In genomic region chr1:170866992-170867690, GRCm38 (mm10) we compare ENCODE assay signal across 8 mouse cellular contexts. TPM values are rescaled to one million over a fixed set of nuclear protein-coding genes. Genes with fewer than 3 reads are reported as not detected.
DNase-seq lines count a peak whose midpoint lies in the region; ATAC-seq lines count a peak whose summit lies in the region.

No protein-coding gene starts in this region.

- DNase-seq in heart, adult 11 months = peak; percentile 81
- no peak for DNase-seq in heart, postnatal 36 days
- DNase-seq in CD4-positive helper T cell, adult 2 months (ENCODE audit: low read depth, low spot score) = peak; percentile 60
- DNase-seq in cerebellum, adult 9-10 months = peak; percentile 44
- DNase-seq in liver, embryonic 13.5 days = no peak
- DNase-seq in naive thymus-derived CD4-positive, alpha-beta T cell, adult 2 months (ENCODE audit: low read depth) = peak; percentile 56
- no peak for DNase-seq in frontal cortex, postnatal 14 days (ENCODE audit: low spot score in 2 of 2)

- under 1% methylated on average over 30 of the region's 30 CpGs for WGBS in heart, embryonic 16.5 days
- 2% methylated on average over 30 of the region's 30 CpGs for WGBS in liver, embryonic 13.5 days (ENCODE audit: insufficient replicate concordance)

- no peaks in the 10 kb centered on the region for H3K9me3 ChIP-seq in heart, embryonic 16.5 days (replicated peaks; ENCODE audit: control insufficient read depth, low read length)
- no peaks in the 10 kb centered on the region for H3K9me3 ChIP-seq in liver, embryonic 13.5 days (replicated peaks)

- intact Hi-C loops in heart, postnatal 36 days (cut with DNase I) = loop anchor here (5.0 kb wide), 1 partner anchor 1335 kb away; the partner anchor contains the start of gene Nuf2

- H3K27me3 ChIP-seq in heart, embryonic 16.5 days (ENCODE audit: control insufficient read depth, insufficient read depth, low read length) = no peaks in the 10 kb centered on the region
- no peaks in the 10 kb centered on the region for H3K27me3 ChIP-seq in liver, embryonic 13.5 days

- peaks cover 19% of the 10 kb centered on the region for H3K4me1 ChIP-seq in heart, embryonic 16.5 days (ENCODE audit: control insufficient read depth, insufficient read depth, low read length)
- peaks cover 53% of the 10 kb centered on the region for H3K4me1 ChIP-seq in liver, embryonic 13.5 days (replicated peaks)

- ATAC-seq in heart, embryonic 16.5 days (replicated peaks; ENCODE audit: extremely low read depth, insufficient read depth, low FRiP score) = peak; percentile 29; the same call in 1 of the 2 replicates
- ATAC-seq in liver, embryonic 13.5 days (ENCODE audit: low read depth) = peak; percentile 66

- peak overlapping the region; percentile 64 for H3K27ac ChIP-seq in heart, embryonic 16.5 days (ENCODE audit: low read length)
- peak overlapping the region; percentile 91 for H3K27ac ChIP-seq in liver, embryonic 13.5 days

- H3K4me3 ChIP-seq in heart, embryonic 16.5 days (ENCODE audit: low read length) = peak overlapping the region; percentile 82
- peak overlapping the region; percentile 85 for H3K4me3 ChIP-seq in liver, embryonic 13.5 days (replicated peaks)

- peak overlapping the region; percentile 86 for H3K9ac ChIP-seq in heart, embryonic 16.5 days (ENCODE audit: low read length)
- peak overlapping the region; percentile 94 for H3K9ac ChIP-seq in liver, embryonic 13.5 days

- H3K36me3 ChIP-seq in heart, embryonic 16.5 days (ENCODE audit: control insufficient read depth, insufficient read depth) = 0 out of 2 replicates have a peak, but pooled peaks cover 2% of the 10 kb centered on the region
- 0 out of 2 replicates have a peak, but pooled peaks cover 6% of the 10 kb centered on the region for H3K36me3 ChIP-seq in liver, embryonic 13.5 days

- H3K4me2 ChIP-seq in heart, embryonic 16.5 days (ENCODE audit: low read depth, low read length) = peak overlapping the region; percentile 76
- H3K4me2 ChIP-seq in liver, embryonic 13.5 days = peak overlapping the region; percentile 83

RNA-seq across cellular contexts. Expression of gene Atf6, which starts 0.4 kb away (rescaled TPM):
- total RNA-seq in heart, postnatal 36 days (2021) = 10 to 100 TPM; 63.2 to 71.4 TPM
- polyA plus RNA-seq in heart, embryonic 16.5 days (2015; fragmentation: Nextera tagmentation; extraction: Ambion mirVana) = 10.1 and 11.2 TPM in 2 replicates
- polyA plus RNA-seq in liver, embryonic 13.5 days (2015; fragmentation: Nextera tagmentation; extraction: Ambion mirVana) = 6.1 and 7.9 TPM in 2 replicates

RNA-seq across cellular contexts. Expression of gene Gm26620, which starts 17.7 kb away (rescaled TPM):
- under 1 TPM; 0.33 to 0.39 TPM for total RNA-seq in heart, postnatal 36 days (2021)
- polyA plus RNA-seq in heart, embryonic 16.5 days (2015; fragmentation: Nextera tagmentation; extraction: Ambion mirVana) = 0.53 and 0.71 TPM in 2 replicates
- 0.24 and 0.44 TPM in 2 replicates for polyA plus RNA-seq in liver, embryonic 13.5 days (2015; fragmentation: Nextera tagmentation; extraction: Ambion mirVana)

RNA-seq across cellular contexts. Expression of gene Dusp12, which starts 18.2 kb away (rescaled TPM):
- 1 to 10 TPM; 8.6 to 9.8 TPM for total RNA-seq in heart, postnatal 36 days (2021)
- 20.7 and 22.1 TPM in 2 replicates for polyA plus RNA-seq in heart, embryonic 16.5 days (2015; fragmentation: Nextera tagmentation; extraction: Ambion mirVana)
- polyA plus RNA-seq in liver, embryonic 13.5 days (2015; fragmentation: Nextera tagmentation; extraction: Ambion mirVana) = 23.8 TPM in 2 replicates

RNA-seq across cellular contexts. Expression of gene Fcrlb, which starts 45.6 kb away (rescaled TPM):
- not detected for total RNA-seq in heart, postnatal 36 days (2021)
- 0.11 TPM in 1 of 2 replicates, not detected in the other for polyA plus RNA-seq in heart, embryonic 16.5 days (2015; fragmentation: Nextera tagmentation; extraction: Ambion mirVana)
- polyA plus RNA-seq in liver, embryonic 13.5 days (2015; fragmentation: Nextera tagmentation; extraction: Ambion mirVana) = not detected in 2 replicates

Comparison
In these comparisons a context has a peak if more than half of its experiments do, and no peak if none do; other contexts are left out.
1. DNase-seq: peak in heart, adult 11 months (single experiment), CD4-positive helper T cell, adult 2 months (single experiment), cerebellum, adult 9-10 months (single experiment) and naive thymus-derived CD4-positive, alpha-beta T cell, adult 2 months (single experiment); none in heart, postnatal 36 days (0 of 2), liver, embryonic 13.5 days (single experiment) and frontal cortex, postnatal 14 days (0 of 2).